Mouse (Mus musculus) mouse embryonic stem cell (cell line): ENCODE data around the gene Comt.

Source experiments
- in situ Hi-C, 2 experiments: fragments of 300-500 bp; cut with MboI; formaldehyde crosslinking; loops; 1 replicate in 1 of 2; 3 replicates in 1 of 2; pipeline ENCODE4 v1.14.3; 2019 to 2020; ENCODE audit warnings: low sequenced_read_pairs in 2 of 2, low pct_unique_long_range_greater_than_20kb in 1 of 2, mixed read lengths in 1 of 2; ENCODE audit not compliant: unreplicated experiment in 1 of 2

The Comt gene

GRCm38 (mm10) chr16:18395620-18396036, 31.0 kb downstream of the Comt start:
- in situ Hi-C loops: no loop called here

DNA sequence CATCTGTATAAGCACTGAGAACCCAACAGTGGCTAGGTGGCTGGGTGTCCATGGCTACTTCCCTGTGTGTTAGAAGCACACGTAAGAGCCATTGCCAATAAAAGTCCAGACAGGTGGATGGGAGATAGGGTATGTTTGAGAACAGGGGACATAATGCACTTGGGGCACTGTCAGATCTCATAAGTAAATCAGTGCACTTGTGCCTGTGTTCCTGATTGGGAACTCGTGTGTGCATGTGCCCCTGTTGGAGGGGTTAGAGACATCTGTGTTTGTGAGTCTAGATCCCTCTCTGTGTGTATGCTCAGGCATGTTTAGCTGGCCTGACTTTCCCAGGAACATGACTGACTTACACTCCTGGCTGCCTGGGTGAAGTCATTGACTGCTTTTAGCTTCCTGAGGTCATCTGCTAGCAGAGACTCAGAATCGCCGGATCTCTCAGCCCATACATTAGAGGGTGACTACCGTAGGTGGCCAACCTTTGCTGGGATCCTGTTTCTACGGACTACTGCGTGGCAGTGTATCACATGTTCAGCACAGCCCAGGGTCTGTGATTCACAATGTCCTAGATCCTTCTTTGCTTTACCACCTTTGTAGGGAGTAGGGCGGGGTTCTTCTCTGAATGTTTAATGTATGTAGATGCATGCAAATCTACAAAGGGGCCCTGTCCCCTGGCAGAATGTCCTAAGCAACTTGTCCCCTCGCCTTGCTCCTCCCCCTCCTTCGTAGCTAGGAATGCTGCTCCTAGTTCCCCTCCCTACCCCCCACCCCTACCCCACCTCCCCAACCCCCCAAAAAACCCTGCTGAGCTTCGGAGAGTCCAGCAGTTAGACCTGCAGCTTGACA, 31.7 kb downstream of the Comt start:
- in situ Hi-C loops: no loop called here

DNA sequence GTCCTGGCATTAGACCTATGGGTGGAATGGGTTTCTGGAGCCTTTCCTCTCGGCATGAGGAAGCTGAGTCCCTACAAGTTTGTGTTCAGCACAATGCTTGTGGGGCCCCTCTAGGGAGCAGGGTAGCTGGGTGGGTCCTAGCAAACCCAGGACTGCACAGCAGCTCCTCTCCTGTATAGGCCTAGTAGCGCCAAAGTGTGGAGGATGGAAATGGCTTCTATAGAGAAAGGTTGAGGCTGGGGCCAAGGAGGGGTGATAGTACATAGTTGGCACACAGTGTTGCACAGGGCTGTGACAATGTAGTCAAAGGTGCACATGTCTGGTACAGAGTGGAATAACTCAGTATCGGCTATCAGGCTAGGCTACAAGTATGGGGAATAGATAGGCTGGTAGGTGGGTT, 32.6 kb downstream of the Comt start:
- in situ Hi-C loops: no loop called here

DNA sequence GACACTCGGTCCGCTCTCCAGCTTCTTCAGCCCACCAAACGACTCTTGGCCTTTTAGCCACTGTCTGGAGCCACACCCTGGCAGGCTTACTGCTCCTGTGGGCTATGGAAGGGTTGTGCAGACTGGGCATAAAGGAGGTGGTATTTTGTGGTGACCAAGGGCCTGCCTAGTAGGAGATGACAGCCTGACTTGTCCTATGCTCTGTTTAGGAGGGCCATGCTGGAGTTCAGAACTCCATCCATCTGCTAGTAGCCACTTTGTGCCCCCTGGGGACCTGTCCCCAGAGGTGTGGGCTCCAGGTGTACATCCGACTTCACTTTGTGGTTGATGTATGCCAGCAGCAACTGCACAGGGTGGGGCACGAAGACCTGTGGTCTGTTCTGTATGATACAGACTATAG, 33.1 kb downstream of the Comt start:
- in situ Hi-C loops: no loop called here

DNA sequence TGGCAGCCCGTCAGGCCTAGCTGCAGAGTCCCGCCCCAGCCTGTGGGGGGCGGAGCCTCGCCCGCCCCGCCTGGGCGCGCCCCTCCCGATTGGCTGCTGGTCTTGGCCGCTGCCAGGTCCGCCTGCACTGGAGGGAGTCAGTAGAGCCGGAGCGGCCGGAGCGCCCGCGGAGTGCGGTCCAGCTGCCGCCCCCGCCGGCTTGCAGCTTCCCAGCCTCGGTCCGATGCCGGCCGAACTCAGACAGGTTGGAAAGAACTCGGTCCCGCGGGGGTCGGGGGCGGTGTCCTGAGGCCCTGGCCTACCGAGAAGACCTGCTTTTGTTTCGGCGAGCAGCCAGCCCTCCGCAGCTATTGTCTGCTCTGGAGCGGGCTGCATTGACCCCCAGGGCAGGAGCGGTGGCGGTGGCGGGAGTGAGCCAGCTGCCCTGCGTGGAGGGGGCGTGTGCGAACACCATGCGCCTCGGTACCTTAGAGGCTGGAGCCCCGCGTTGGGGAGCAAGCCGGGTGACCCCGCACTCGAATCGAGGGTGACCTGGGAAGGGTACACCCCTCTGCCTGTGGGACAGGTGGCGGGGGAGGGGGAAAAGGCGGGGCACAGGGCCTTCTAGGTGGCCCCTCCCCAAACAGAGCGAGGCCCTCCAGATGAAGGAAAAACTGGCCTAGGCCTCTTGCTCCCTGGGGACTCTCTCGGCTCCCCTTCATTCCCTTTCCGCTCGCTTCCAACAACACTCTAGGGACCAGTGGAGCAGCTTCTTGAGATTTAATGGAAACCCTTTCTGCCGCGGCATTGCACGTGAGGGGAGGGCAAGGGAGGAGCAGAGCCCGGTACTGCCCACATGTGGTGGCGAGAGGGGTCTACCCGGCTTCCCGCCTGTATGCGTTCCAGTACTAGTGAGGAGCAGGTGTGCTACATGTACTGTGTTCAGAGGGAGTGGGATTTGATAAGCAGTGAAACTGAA, 33.9 kb downstream of the Comt start:
- in situ Hi-C loops: no loop called here

GRCm38 (mm10) chr16:18391728-18392127, 34.9 kb downstream of the Comt start:
- in situ Hi-C loops: no loop called here

- in situ Hi-C loops: no loop called here
Measured at GRCm38 (mm10) chr16:18391127-18391526, 35.5 kb downstream of the Comt start.

- in situ Hi-C loops: no loop called here
Measured at GRCm38 (mm10) chr16:18390399-18390798, 36.3 kb downstream of the Comt start.

DNA sequence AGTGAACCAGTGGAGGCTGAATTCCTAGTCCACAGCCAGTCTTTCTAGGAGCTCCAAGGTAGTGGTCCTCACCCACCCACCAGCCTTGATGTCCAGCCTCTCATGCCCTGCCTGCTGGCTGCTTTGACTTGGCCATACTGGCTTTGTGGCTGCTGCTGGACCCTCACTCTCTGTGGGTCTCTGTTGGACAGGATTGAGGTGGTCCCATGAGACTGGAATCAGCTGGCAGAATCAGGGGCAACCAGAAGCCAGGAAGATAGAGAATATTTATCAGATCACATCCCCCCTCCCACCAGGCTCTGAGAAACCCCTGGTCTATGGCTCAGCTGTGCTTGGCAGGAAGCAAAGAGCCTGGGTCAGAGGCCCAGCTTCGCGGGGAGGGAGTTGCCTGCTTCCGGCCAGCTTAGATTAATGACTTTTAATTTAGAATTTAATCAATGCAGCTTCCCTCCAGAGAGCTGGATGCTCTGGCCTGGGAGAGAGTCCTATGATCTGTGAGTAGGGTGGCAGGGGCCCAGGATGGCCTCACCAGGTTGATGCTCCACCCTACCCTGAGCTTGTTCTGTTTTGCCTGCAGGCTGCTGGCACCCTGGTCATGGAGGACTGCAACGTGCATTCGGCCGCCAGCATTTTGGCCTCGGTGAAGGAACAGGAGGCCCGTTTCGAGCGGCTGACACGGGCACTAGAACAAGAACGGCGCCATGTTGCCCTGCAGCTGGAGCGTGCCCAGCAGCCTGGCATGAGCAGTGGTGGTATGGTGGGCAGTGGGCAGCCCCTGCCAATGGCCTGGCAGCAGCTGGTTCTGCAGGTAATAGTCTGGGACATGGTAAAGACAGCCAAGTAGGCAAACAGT, 37.8 kb downstream of the Comt start:
- in situ Hi-C loops: loop anchor here in 1 of 2 experiments (5.0 kb wide), 1 partner anchor 37 kb away; no protein-coding TSS in a partner anchor

DNA sequence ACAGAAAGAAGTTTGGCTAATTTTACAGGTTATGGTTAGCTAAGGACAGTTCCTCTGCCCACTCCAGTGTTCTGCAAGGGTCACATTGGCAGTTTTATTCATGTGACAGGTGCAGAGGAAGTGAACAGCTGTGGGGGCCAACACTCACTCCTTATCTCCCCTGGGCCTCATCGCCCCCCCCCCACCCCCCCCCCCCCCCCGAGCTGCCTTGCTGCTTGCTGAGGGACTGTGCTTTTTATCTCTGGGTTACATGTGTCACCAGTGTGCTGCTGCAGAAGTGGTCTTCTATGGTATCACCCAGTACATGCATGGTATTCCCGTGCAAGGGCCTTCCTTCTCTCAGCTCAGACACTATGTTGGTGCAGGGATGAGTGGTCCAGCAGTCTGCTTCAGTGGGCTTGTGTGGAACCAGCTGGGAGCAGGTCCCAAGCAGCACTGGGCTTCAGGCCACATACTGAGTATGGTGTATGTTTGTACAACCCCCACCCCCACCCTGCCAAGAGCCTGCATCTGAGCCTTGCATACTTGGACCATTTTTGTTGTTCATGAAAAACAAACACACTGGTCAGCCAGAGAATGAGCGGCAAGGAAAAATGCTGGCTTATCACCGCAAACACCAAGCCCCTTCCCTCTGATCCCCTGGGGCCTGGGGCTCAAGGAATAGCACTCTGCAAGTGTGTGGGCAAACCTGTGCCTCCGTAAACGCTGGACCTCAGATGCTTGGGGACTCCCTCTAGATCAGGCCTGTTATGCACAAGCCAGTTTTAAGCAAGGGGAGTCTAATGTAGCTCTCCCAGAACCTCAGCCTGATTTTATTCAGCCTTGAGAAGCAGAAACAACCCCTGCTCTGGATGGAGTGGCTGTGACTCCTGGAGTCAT, 38.7 kb downstream of the Comt start:
- in situ Hi-C loops: loop anchor here in 1 of 2 experiments (5.0 kb wide), 1 partner anchor 36 kb away; no protein-coding TSS in a partner anchor

GRCm38 (mm10) chr16:18386972-18387371, 39.7 kb downstream of the Comt start:
- in situ Hi-C loops: loop anchor here in 1 of 2 experiments (5.0 kb wide), 1 partner anchor 35 kb away; no protein-coding TSS in a partner anchor

DNA sequence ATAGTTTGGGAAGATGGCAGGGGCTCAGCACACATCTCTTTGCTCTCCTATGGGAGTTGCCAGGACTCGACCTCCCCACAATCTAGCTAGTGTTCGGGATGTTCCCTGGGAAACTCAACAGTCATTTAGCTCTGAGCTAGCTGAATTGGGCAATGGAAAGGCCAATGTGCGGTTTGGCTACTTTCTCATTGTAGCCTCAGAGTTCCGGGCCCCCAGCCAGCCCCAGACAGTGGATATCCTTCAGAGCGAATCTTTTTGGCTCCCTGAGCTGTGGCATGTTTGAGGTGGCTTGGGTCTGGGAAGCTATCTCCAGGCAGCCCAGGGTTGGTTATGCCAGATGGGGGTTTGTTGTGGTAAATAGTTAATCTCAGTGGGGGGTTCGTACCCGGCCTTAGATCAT, 40.2 kb downstream of the Comt start:
- in situ Hi-C loops: loop anchor here in 1 of 2 experiments (5.0 kb wide), 1 partner anchor 34 kb away; no protein-coding TSS in a partner anchor

DNA sequence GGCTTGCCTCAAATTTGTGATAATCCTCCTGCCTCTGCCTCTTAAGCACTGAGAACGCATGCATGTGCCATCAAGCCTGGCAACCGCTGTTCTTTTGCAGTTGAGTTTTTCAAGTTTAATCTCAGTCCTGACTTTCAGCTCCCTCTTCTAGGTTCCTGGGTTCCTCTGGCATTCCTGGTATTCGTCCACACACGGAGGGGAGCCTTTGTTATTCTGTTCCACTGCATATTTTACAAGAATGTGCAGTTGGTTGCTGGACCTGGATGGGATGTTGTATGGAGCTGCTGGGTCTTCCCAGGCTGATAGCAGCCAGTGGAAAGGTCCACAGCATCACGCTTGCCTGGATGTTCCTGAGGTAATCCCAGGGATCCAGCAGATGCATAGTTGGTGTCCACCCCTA, 41.2 kb downstream of the Comt start:
- in situ Hi-C loops: loop anchor here in 1 of 2 experiments (5.0 kb wide), 1 partner anchor 33 kb away; no protein-coding TSS in a partner anchor

GRCm38 (mm10) chr16:18384659-18385058, 42.0 kb downstream of the Comt start:
- in situ Hi-C loops: loop anchor here in 1 of 2 experiments (5.0 kb wide), 1 partner anchor 32 kb away; no protein-coding TSS in a partner anchor

GRCm38 (mm10) chr16:18384211-18384610, 42.4 kb downstream of the Comt start:
- in situ Hi-C loops: no loop called here

DNA sequence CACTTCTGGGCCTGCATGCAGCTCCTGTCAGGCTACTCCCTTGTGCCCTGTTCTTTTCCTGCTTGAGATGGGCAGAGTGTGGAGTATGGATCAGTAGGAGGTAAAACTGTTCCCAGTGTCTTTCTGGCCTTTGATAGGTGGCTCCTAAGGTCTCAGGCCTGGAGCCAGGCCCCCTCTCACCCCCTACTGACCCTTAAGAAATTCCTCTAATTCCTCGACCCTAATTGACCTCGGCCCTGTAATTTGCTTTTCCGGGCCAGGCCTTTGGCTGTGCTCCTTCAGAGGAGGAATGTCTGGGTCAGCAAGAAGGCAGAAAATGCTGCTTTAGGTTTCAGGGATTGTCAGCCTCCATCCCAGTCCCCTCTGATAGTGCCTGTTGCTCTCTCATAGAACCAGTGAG, 42.9 kb downstream of the Comt start:
- in situ Hi-C loops: no loop called here

DNA sequence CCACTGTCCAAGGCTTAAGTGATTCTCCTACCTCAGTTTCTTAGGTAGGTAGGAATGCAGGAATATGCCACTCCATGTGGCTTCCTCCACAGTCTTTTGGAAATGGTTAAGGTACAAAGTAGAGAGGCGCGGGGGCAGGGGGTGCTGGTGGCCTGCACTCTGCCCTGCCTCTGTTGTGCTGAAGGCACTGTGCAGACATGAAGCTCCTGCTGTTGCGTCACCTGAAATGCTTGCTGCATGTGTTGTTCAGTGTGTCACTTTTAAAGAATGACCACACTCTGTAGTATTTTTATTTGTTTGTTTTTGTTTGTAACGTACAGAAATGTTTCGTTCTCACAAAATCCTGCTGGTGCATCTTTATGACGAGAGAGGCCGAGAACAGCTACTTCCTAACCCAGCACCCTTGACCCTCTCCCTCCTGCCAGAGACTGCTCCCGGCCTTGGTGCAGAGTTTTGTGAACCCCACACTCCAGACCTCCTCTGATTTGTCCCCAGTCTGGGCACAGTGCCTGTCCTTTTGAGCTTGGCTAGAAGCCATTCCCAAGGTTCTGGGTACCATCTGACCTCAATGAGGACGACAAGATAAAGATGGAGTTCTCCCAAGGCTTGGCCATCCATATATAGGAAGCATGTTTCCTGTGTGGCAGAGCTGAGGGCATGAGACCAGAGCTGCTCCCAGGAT, 43.5 kb downstream of the Comt start:
- in situ Hi-C loops: no loop called here
